Mouse (Mus musculus) testis, postnatal 14 days (tissue): Measurements from ENCODE around the gene Lrrc49.
A peak's percentile ranks its signal among the peaks of the same experiment; 100 is the strongest.

Experiments used
- DNase-seq: peaks from one replicate; pipeline ENCODE4 v3.0.0; 2021; ENCODE audit warnings: low spot score

The Lrrc49 gene

GRCm38 (mm10) chr9:60674780-60675179, 13.2 kb downstream of the Lrrc49 start:
- no peak for DNase-seq

GRCm38 (mm10) chr9:60672568-60672967, 15.4 kb downstream of the Lrrc49 start:
- DNase-seq, result no peak

- no peak for DNase-seq
These were observed 19.1 kb downstream of the Lrrc49 start for GRCm38 (mm10) chr9:60668886-60669285.

- DNase-seq, result no peak
These were observed 22.4 kb downstream of the Lrrc49 start for GRCm38 (mm10) chr9:60665535-60665934.

GRCm38 (mm10) chr9:60664866-60665265, 23.1 kb downstream of the Lrrc49 start:
- no peak for DNase-seq

- no peak for DNase-seq
These were observed 23.6 kb downstream of the Lrrc49 start for GRCm38 (mm10) chr9:60664385-60664784.

GRCm38 (mm10) chr9:60662936-60663335, 25.0 kb downstream of the Lrrc49 start:
- no peak for DNase-seq

- DNase-seq, result no peak
These were observed 34.4 kb downstream of the Lrrc49 start for GRCm38 (mm10) chr9:60653582-60653981.

- DNase-seq, result no peak
These were observed 34.8 kb downstream of the Lrrc49 start for GRCm38 (mm10) chr9:60653137-60653536.

GRCm38 (mm10) chr9:60650277-60650676, 37.7 kb downstream of the Lrrc49 start:
- DNase-seq, result no peak

GRCm38 (mm10) chr9:60648981-60649975, 38.7 kb downstream of the Lrrc49 start:
- peak; percentile 48 for DNase-seq

GRCm38 (mm10) chr9:60633601-60634000, 54.4 kb downstream of the Lrrc49 start:
- no peak for DNase-seq

- no peak for DNase-seq
These were observed 61.6 kb downstream of the Lrrc49 start for GRCm38 (mm10) chr9:60626311-60626791.

GRCm38 (mm10) chr9:60625895-60626294, 62.1 kb downstream of the Lrrc49 start:
- DNase-seq, result no peak

- no peak for DNase-seq
These were observed 71.0 kb downstream of the Lrrc49 start for GRCm38 (mm10) chr9:60616946-60617345.

- no peak for DNase-seq
These were observed 71.6 kb downstream of the Lrrc49 start for GRCm38 (mm10) chr9:60616359-60616758.

GRCm38 (mm10) chr9:60612260-60612659, 75.7 kb downstream of the Lrrc49 start:
- no peak for DNase-seq

- no peak for DNase-seq
These were observed 77.8 kb downstream of the Lrrc49 start for GRCm38 (mm10) chr9:60610194-60610593.

- DNase-seq, result no peak
These were observed 79.1 kb downstream of the Lrrc49 start for GRCm38 (mm10) chr9:60608857-60609256.

GRCm38 (mm10) chr9:60608086-60608485, 79.9 kb downstream of the Lrrc49 start:
- DNase-seq, result no peak

GRCm38 (mm10) chr9:60604971-60605370, 83.0 kb downstream of the Lrrc49 start:
- DNase-seq, result no peak

GRCm38 (mm10) chr9:60601936-60602335, 86.0 kb downstream of the Lrrc49 start:
- DNase-seq, result no peak

- DNase-seq, result no peak
These were observed 87.7 kb downstream of the Lrrc49 start for GRCm38 (mm10) chr9:60600273-60600672.
